Mouse (Mus musculus) lung, embryonic 14.5 days (tissue): ENCODE data around the gene Slfn8. TPM values are rescaled to one million over a fixed set of nuclear protein-coding genes. Genes with fewer than 3 reads are reported as not detected.
A peak's percentile ranks its signal among the peaks of the same experiment; 100 is the strongest.

ENCODE experiments used
- ATAC-seq: fragments of 200-750 bp; cut with Nextera tagmentation; 2 replicates; pipeline ENCODE4 v1.8.0; 2017; ENCODE audit warnings: mild to moderate bottlenecking, moderate TSS enrichment, moderate library complexity; ENCODE audit not compliant: insufficient read depth
- DNase-seq: peaks from one replicate; pipeline ENCODE4 v3.0.0-alpha.2; 2015
- H3K27ac ChIP-seq: fragments of 300-500 bp; sonication (generic); 2 replicates; pipeline ENCODE4 v1.5.1; 2014; ENCODE audit warnings: low read depth, mild to moderate bottlenecking, moderate library complexity
- H3K27me3 ChIP-seq: fragments of 300-500 bp; sonication (generic); 2 replicates; pipeline ENCODE4 v1.6.1; 2014; ENCODE audit warnings: low read length, control low read depth; ENCODE audit not compliant: insufficient read depth
- H3K36me3 ChIP-seq: fragments of 300-500 bp; sonication (generic); 2 replicates; pipeline ENCODE4 v1.6.1; 2014; ENCODE audit warnings: control low read depth; ENCODE audit not compliant: insufficient read depth
- H3K4me1 ChIP-seq: fragments of 300-500 bp; sonication (generic); 2 replicates; pipeline ENCODE4 v1.6.1; 2014; ENCODE audit warnings: antibody characterized with exemption, control low read depth; ENCODE audit not compliant: insufficient read depth
- H3K4me2 ChIP-seq: fragments of 300-500 bp; sonication (generic); 2 replicates; pipeline ENCODE4 v1.6.1; 2014; ENCODE audit warnings: mild to moderate bottlenecking
- H3K4me3 ChIP-seq: fragments of 300-500 bp; sonication (generic); 2 replicates; pipeline ENCODE4 v1.5.1; 2014; ENCODE audit warnings: low read depth, low read length
- H3K9ac ChIP-seq: fragments of 300-500 bp; sonication (generic); 2 replicates; pipeline ENCODE4 v1.6.1; 2014
- H3K9me3 ChIP-seq: fragments of 300-500 bp; sonication (generic); 2 replicates; pipeline ENCODE4 v1.6.1; 2016; ENCODE audit warnings: low read depth, low read length, control low read depth
- CTCF ChIP-seq: IDR thresholded peaks from 2 replicates; pipeline ENCODE4 v1.5.1; 2016; ENCODE audit warnings: antibody characterized with exemption, low read depth
- WGBS: fragments of 180-500 bp; shearing (Covaris S2); extraction: QIAGEN DNeasy Blood & Tissue Kit; methylation state at CpG from one replicate; pipeline ENCODE4 v1.1.7; 2014; 5-methylcytosine and 5-hydroxymethylcytosine counted together
- microRNA-seq: library from miRNA; unstranded; fragments of <30 nt; microRNA quantifications from one replicate; pipeline ENCODE4, GENCODE M21; 2016; ENCODE audit warnings: borderline number of aligned reads
- polyA plus RNA-seq: library from polyadenylated mRNA; unstranded; fragments of >200 nt; fragmentation: Nextera tagmentation; extraction: Ambion mirVana; gene quantifications from 2 replicates; pipeline ENCODE4 v1.2.1, GENCODE M21; 2014

Gene Slfn8
- polyA plus RNA-seq, 1 experiment from 2014 or later = 0.75 TPM

GRCm38 (mm10) chr11:82952612-82953542 lies 67.7 kb downstream of the Slfn8 start:
- no peak for ATAC-seq
- Histone ChIP-seq H3K9me3 (no peaks in the 10 kb centered on the region), H3K36me3 (no peaks in the 10 kb centered on the region), H3K27ac (no peak overlapping the region), H3K27me3 (peaks cover 30% of the 10 kb centered on the region), H3K4me1 (no peaks in the 10 kb centered on the region), H3K4me3 (no peak overlapping the region; the same call in 1 of the 2 replicates), H3K9ac (no peak overlapping the region), H3K4me2 (peak overlapping the region; percentile 48; the same call in 1 of the 2 replicates)
- DNase-seq = no peak
- no peak for TF ChIP-seq CTCF
- WGBS = 56% methylated on average over 9 of the region's 9 CpGs

Small RNA genes lying within 50 kb of the gene (microRNA-seq; reads per million reads assigned to microRNA genes)
- not detected for gene Gm27598
- gene Mir7679 = not detected

Other genes with a start within 250 kb of the Slfn8 start
- gene Lig3, start 239.7 kb downstream of the Slfn8 start, polyA plus RNA-seq = 40.8 and 41.0 TPM in 2 replicates
- gene Rffl, start 149.6 kb downstream of the Slfn8 start, polyA plus RNA-seq = 11.7 and 12.3 TPM in 2 replicates
- 13.5 and 14.5 TPM in 2 replicates for gene Rad51d, start 130.2 kb downstream of the Slfn8 start, polyA plus RNA-seq
- not detected in 2 replicates for gene Fndc8, start 128.7 kb downstream of the Slfn8 start, polyA plus RNA-seq
- gene Nle1, start 112.4 kb downstream of the Slfn8 start, polyA plus RNA-seq = 33.0 and 37.4 TPM in 2 replicates
- 5.6 and 7.8 TPM in 2 replicates for gene Unc45b, start 110.3 kb downstream of the Slfn8 start, polyA plus RNA-seq
- gene Slfn5, start 69.5 kb downstream of the Slfn8 start, polyA plus RNA-seq = 1.5 and 1.6 TPM in 2 replicates
- gene Slfn9, start 29.0 kb downstream of the Slfn8 start, polyA plus RNA-seq = 34.4 and 36.1 TPM in 2 replicates
- gene Slfn2, start 44.3 kb upstream of the Slfn8 start, polyA plus RNA-seq = 4.7 and 5.8 TPM in 2 replicates
- 0.32 and 0.34 TPM in 2 replicates for gene Slfn1, start 96.0 kb upstream of the Slfn8 start, polyA plus RNA-seq
- 0.08 TPM in 1 of 2 replicates, not detected in the other for gene Slfn4, start 154.4 kb upstream of the Slfn8 start, polyA plus RNA-seq
- 1.1 and 1.2 TPM in 2 replicates for gene Slfn3, start 170.5 kb upstream of the Slfn8 start, polyA plus RNA-seq